Mouse (Mus musculus) intestine, embryonic 15.5 days (tissue): Measurements from ENCODE around the gene Adam12. TPM values are rescaled to one million over a fixed set of nuclear protein-coding genes. Genes with fewer than 3 reads are reported as not detected.

Experiments
- ATAC-seq: fragments of 200-750 bp; cut with Nextera tagmentation; 2 replicates; pipeline ENCODE4 v1.8.0; 2017; ENCODE audit warnings: moderate TSS enrichment, moderate library complexity
- H3K27ac ChIP-seq: fragments of 300-500 bp; sonication (generic); 2 replicates; pipeline ENCODE4 v1.5.1; 2015; ENCODE audit warnings: mild to moderate bottlenecking, inconsistent platforms
- H3K27me3 ChIP-seq: fragments of 300-500 bp; sonication (generic); replicated peaks from 2 replicates; pipeline ENCODE4 v1.6.1; 2015; ENCODE audit warnings: inconsistent platforms
- H3K36me3 ChIP-seq: fragments of 300-500 bp; sonication (generic); 2 replicates; pipeline ENCODE4 v1.6.1; 2015; ENCODE audit warnings: inconsistent platforms
- H3K4me1 ChIP-seq: fragments of 300-500 bp; sonication (generic); replicated peaks from 2 replicates; pipeline ENCODE4 v1.6.1; 2015; ENCODE audit warnings: inconsistent platforms
- H3K4me2 ChIP-seq: fragments of 300-500 bp; sonication (generic); replicated peaks from 2 replicates; pipeline ENCODE4 v1.6.1; 2015; ENCODE audit warnings: mild to moderate bottlenecking, inconsistent platforms
- H3K4me3 ChIP-seq: fragments of 300-500 bp; sonication (generic); replicated peaks from 2 replicates; pipeline ENCODE4 v1.5.1; 2015; ENCODE audit warnings: inconsistent platforms
- H3K9ac ChIP-seq: fragments of 300-500 bp; sonication (generic); 2 replicates; pipeline ENCODE4 v1.6.1; 2015; ENCODE audit warnings: inconsistent platforms
- H3K9me3 ChIP-seq: fragments of 300-500 bp; sonication (generic); 2 replicates; pipeline ENCODE4 v1.6.1; 2016; ENCODE audit warnings: inconsistent platforms
- WGBS: fragments of 180-500 bp; shearing (Covaris S2); methylation state at CpG from one replicate; pipeline ENCODE4 v1.1.7; 2015; 5-methylcytosine and 5-hydroxymethylcytosine counted together
- polyA plus RNA-seq: library from polyadenylated mRNA; unstranded; fragments of >200 nt; fragmentation: Nextera tagmentation; extraction: Ambion mirVana; gene quantifications from 2 replicates; pipeline ENCODE4 v1.2.1, GENCODE M21; 2015

The Adam12 gene
- polyA plus RNA-seq, 1 experiment from 2014 or later, result 6.4 TPM

- no peak overlapping the region for H3K4me3 ChIP-seq
- ATAC-seq, result no peak
- no peaks in the 10 kb centered on the region for H3K36me3 ChIP-seq
- H3K27ac ChIP-seq, result no peak overlapping the region
- H3K27me3 ChIP-seq, result no peaks in the 10 kb centered on the region
- no peak overlapping the region for H3K4me2 ChIP-seq
- H3K9ac ChIP-seq, result no peak overlapping the region
- no peaks in the 10 kb centered on the region for H3K4me1 ChIP-seq
- H3K9me3 ChIP-seq, result no peaks in the 10 kb centered on the region
- 82% methylated on average over 1 of the region's 1 CpGs for WGBS
Measured at GRCm38 (mm10) chr7:134240579-134240978, 8.6 kb upstream of the Adam12 start.

GRCm38 (mm10) chr7:134238863-134239262 lies 6.9 kb upstream of the Adam12 start:
- no peaks in the 10 kb centered on the region for H3K9me3 ChIP-seq
- no peak overlapping the region for H3K9ac ChIP-seq
- H3K4me1 ChIP-seq, result no peaks in the 10 kb centered on the region
- H3K4me2 ChIP-seq, result no peak overlapping the region
- no peaks in the 10 kb centered on the region for H3K27me3 ChIP-seq
- 93% methylated on average over 3 of the region's 3 CpGs for WGBS
- no peak overlapping the region for H3K4me3 ChIP-seq
- no peak for ATAC-seq
- H3K36me3 ChIP-seq, result no peaks in the 10 kb centered on the region
- H3K27ac ChIP-seq, result no peak overlapping the region

GRCm38 (mm10) chr7:134237356-134237755 lies 5.4 kb upstream of the Adam12 start:
- Histone ChIP-seq H3K4me3 (no peak overlapping the region), H3K4me1 (0 out of 2 replicates have a peak, but pooled peaks cover 2% of the 10 kb centered on the region), H3K9me3 (no peaks in the 10 kb centered on the region), H3K36me3 (no peaks in the 10 kb centered on the region), H3K9ac (no peak overlapping the region), H3K27me3 (no peaks in the 10 kb centered on the region), H3K27ac (no peak overlapping the region), H3K4me2 (no peak overlapping the region)
- ATAC-seq, result no peak
- WGBS, result 76% methylated on average over 2 of the region's 2 CpGs

- Histone ChIP-seq H3K4me2 (no peak overlapping the region), H3K36me3 (no peaks in the 10 kb centered on the region), H3K9ac (no peak overlapping the region), H3K4me1 (0 out of 2 replicates have a peak, but pooled peaks cover 5% of the 10 kb centered on the region), H3K4me3 (no peak overlapping the region), H3K9me3 (no peaks in the 10 kb centered on the region), H3K27me3 (no peaks in the 10 kb centered on the region), H3K27ac (no peak overlapping the region)
- ATAC-seq, result no peak
Measured at GRCm38 (mm10) chr7:134236727-134237126, 4.8 kb upstream of the Adam12 start.

GRCm38 (mm10) chr7:134235552-134235951 lies 3.6 kb upstream of the Adam12 start:
- H3K9me3 ChIP-seq, result no peaks in the 10 kb centered on the region
- no peak overlapping the region for H3K27ac ChIP-seq
- no peak overlapping the region for H3K4me3 ChIP-seq
- H3K36me3 ChIP-seq, result no peaks in the 10 kb centered on the region
- no peak for ATAC-seq
- WGBS, result 70% methylated on average over 2 of the region's 2 CpGs
- no peak overlapping the region for H3K4me2 ChIP-seq
- no peaks in the 10 kb centered on the region for H3K27me3 ChIP-seq
- no peak overlapping the region for H3K9ac ChIP-seq
- 0 out of 2 replicates have a peak, but pooled peaks cover 7% of the 10 kb centered on the region for H3K4me1 ChIP-seq

GRCm38 (mm10) chr7:134230708-134231107 lies 1.2 kb downstream of the Adam12 start:
- peaks cover 3% of the 10 kb centered on the region; the same call in 1 of the 2 replicates for H3K27me3 ChIP-seq
- no peaks in the 10 kb centered on the region for H3K36me3 ChIP-seq
- no peak overlapping the region for H3K9ac ChIP-seq
- H3K9me3 ChIP-seq, result no peaks in the 10 kb centered on the region
- WGBS, result 85% methylated on average over 3 of the region's 3 CpGs
- no peak overlapping the region for H3K27ac ChIP-seq
- ATAC-seq, result no peak
- H3K4me1 ChIP-seq, result peaks cover 12% of the 10 kb centered on the region; the same call in 1 of the 2 replicates
- H3K4me2 ChIP-seq, result no peak overlapping the region
- H3K4me3 ChIP-seq, result no peak overlapping the region

GRCm38 (mm10) chr7:134229899-134230298 lies 2.0 kb downstream of the Adam12 start:
- H3K27ac ChIP-seq, result no peak overlapping the region
- no peak for ATAC-seq

GRCm38 (mm10) chr7:134227773-134228455 lies 4.0 kb downstream of the Adam12 start:
- Histone ChIP-seq H3K27ac (no peak overlapping the region), H3K9ac (no peak overlapping the region), H3K4me3 (no peak overlapping the region), H3K27me3 (peaks cover 16% of the 10 kb centered on the region), H3K36me3 (no peaks in the 10 kb centered on the region), H3K4me2 (no peak overlapping the region), H3K4me1 (peaks cover 17% of the 10 kb centered on the region; the same call in 1 of the 2 replicates), H3K9me3 (no peaks in the 10 kb centered on the region)
- no peak for ATAC-seq
- WGBS, result 28% methylated on average over 13 of the region's 13 CpGs

More at GRCm38 (mm10) chr7:134229899-134230298, 2.0 kb downstream of the Adam12 start:
- Histone ChIP-seq H3K9me3 (no peaks in the 10 kb centered on the region), H3K4me3 (no peak overlapping the region), H3K9ac (no peak overlapping the region), H3K36me3 (no peaks in the 10 kb centered on the region), H3K27me3 (peaks cover 9% of the 10 kb centered on the region), H3K4me2 (no peak overlapping the region), H3K4me1 (peaks cover 12% of the 10 kb centered on the region; the same call in 1 of the 2 replicates)
- 47% methylated on average over 2 of the region's 2 CpGs for WGBS

- H3K27me3 ChIP-seq, result peaks cover 16% of the 10 kb centered on the region
- no peak overlapping the region for H3K4me2 ChIP-seq
- H3K4me1 ChIP-seq, result peaks cover 13% of the 10 kb centered on the region; the same call in 1 of the 2 replicates
- ATAC-seq, result no peak
- no peaks in the 10 kb centered on the region for H3K36me3 ChIP-seq
- WGBS, result 64% methylated on average over 4 of the region's 4 CpGs
- no peak overlapping the region for H3K27ac ChIP-seq
- no peak overlapping the region for H3K9ac ChIP-seq
- H3K4me3 ChIP-seq, result no peak overlapping the region
- H3K9me3 ChIP-seq, result no peaks in the 10 kb centered on the region
Measured at GRCm38 (mm10) chr7:134227101-134227500, 4.8 kb downstream of the Adam12 start.

- Histone ChIP-seq H3K4me1 (peaks cover 10% of the 10 kb centered on the region; the same call in 1 of the 2 replicates), H3K4me2 (no peak overlapping the region), H3K27me3 (peaks cover 16% of the 10 kb centered on the region), H3K9me3 (no peaks in the 10 kb centered on the region), H3K36me3 (no peaks in the 10 kb centered on the region), H3K9ac (no peak overlapping the region), H3K27ac (no peak overlapping the region), H3K4me3 (no peak overlapping the region)
- no peak for ATAC-seq
- whole genome bisulfite sequencing, result 77% methylated on average over 3 of the region's 3 CpGs
Measured at GRCm38 (mm10) chr7:134226231-134226630, 5.7 kb downstream of the Adam12 start.

- H3K36me3 ChIP-seq, result no peaks in the 10 kb centered on the region
- peaks cover 10% of the 10 kb centered on the region; the same call in 1 of the 2 replicates for H3K4me1 ChIP-seq
- under 1% methylated on average over 90 of the region's 90 CpGs for WGBS
- peak; percentile 62 for ATAC-seq
- peak overlapping the region; percentile 98 for H3K4me2 ChIP-seq
- H3K9me3 ChIP-seq, result no peaks in the 10 kb centered on the region
- peak overlapping the region; percentile 79 for H3K27ac ChIP-seq
- H3K9ac ChIP-seq, result peak overlapping the region; percentile 59
- H3K4me3 ChIP-seq, result peak overlapping the region; percentile 61
- peaks cover 16% of the 10 kb centered on the region for H3K27me3 ChIP-seq
Measured at GRCm38 (mm10) chr7:134224741-134225612, 7.0 kb downstream of the Adam12 start.

GRCm38 (mm10) chr7:134224421-134224740 lies 7.6 kb downstream of the Adam12 start:
- H3K27me3 ChIP-seq, result peaks cover 16% of the 10 kb centered on the region
- WGBS, result under 1% methylated on average over 14 of the region's 14 CpGs
- H3K4me3 ChIP-seq, result peak overlapping the region; percentile 61
- peaks cover 10% of the 10 kb centered on the region; the same call in 1 of the 2 replicates for H3K4me1 ChIP-seq
- ATAC-seq, result 0 out of 2 replicates have a peak, but pooled peaks have one; percentile 23
- H3K27ac ChIP-seq, result peak overlapping the region; percentile 79
- no peaks in the 10 kb centered on the region for H3K9me3 ChIP-seq
- peak overlapping the region; percentile 59 for H3K9ac ChIP-seq
- peak overlapping the region; percentile 98 for H3K4me2 ChIP-seq
- H3K36me3 ChIP-seq, result no peaks in the 10 kb centered on the region
